Comparison of ENCODE assay signal across 13 mouse cellular contexts in genomic region chr11:113271857-113272256, GRCm38 (mm10).
DNase-seq lines count a peak whose midpoint lies in the region; ATAC-seq and TF ChIP-seq lines count a peak whose summit lies in the region.
"Had no signal": no experiment of that assay in that cellular context is flagged by ENCODE, and none has a peak within 500 bp of the region (broad histone marks: within the 10 kb centered on the region; RNA-seq: fewer than 3 reads in every experiment).

No protein-coding gene starts in this region.

- peak overlapping the region; percentile 16; the same call in 1 of the 2 replicates for H3K27ac ChIP-seq in hindbrain, embryonic 15.5 days (replicated peaks)
- H3K27ac ChIP-seq in hindbrain, embryonic 11.5 days (ENCODE audit: low read depth, low read length), result no peak overlapping the region
- 0 out of 2 replicates have a peak overlapping the region, but pooled peaks have one; percentile 17 for H3K27ac ChIP-seq in embryonic facial prominence, embryonic 12.5 days
- H3K27ac ChIP-seq in hindbrain, postnatal 0 days, result peak overlapping the region; percentile 43
- H3K27ac ChIP-seq in liver, embryonic 12.5 days, result no peak overlapping the region
- H3K27ac ChIP-seq: heart, embryonic 15.5 days had no signal

- peak; percentile 59; the same call in 1 of the 2 replicates for ATAC-seq in hindbrain, embryonic 15.5 days (ENCODE audit: low FRiP score, low read depth)
- ATAC-seq in hindbrain, embryonic 11.5 days (ENCODE audit: low FRiP score), result no peak
- ATAC-seq in embryonic facial prominence, embryonic 12.5 days (ENCODE audit: insufficient number of reproducible peaks, insufficient read depth, low FRiP score, low TSS enrichment), result no peak
- ATAC-seq in hindbrain, postnatal 0 days, result peak; percentile 86
- no peak for ATAC-seq in liver, embryonic 12.5 days
- ATAC-seq: inflammation-experienced regulatory T-cells, adult 6 months had no signal

- WGBS in hindbrain, embryonic 15.5 days, result 62% methylated on average over 6 of the region's 6 CpGs
- WGBS in hindbrain, embryonic 11.5 days, result 85% methylated on average over 6 of the region's 6 CpGs
- WGBS in embryonic facial prominence, embryonic 12.5 days, result 78% methylated on average over 6 of the region's 6 CpGs
- 49% methylated on average over 6 of the region's 6 CpGs for WGBS in hindbrain, postnatal 0 days
- 70% methylated on average over 6 of the region's 6 CpGs for WGBS in liver, embryonic 12.5 days (ENCODE audit: insufficient replicate concordance)

- H3K9me3 ChIP-seq in hindbrain, embryonic 15.5 days, result no peaks in the 10 kb centered on the region
- H3K9me3 ChIP-seq in hindbrain, embryonic 11.5 days (ENCODE audit: control insufficient read depth, low read length), result no peaks in the 10 kb centered on the region
- no peaks in the 10 kb centered on the region for H3K9me3 ChIP-seq in embryonic facial prominence, embryonic 12.5 days
- H3K9me3 ChIP-seq in hindbrain, postnatal 0 days (ENCODE audit: low read length), result no peaks in the 10 kb centered on the region
- no peaks in the 10 kb centered on the region for H3K9me3 ChIP-seq in liver, embryonic 12.5 days (replicated peaks)
- H3K9me3 ChIP-seq: heart, embryonic 15.5 days had no signal

- no peaks in the 10 kb centered on the region for H3K36me3 ChIP-seq in hindbrain, embryonic 15.5 days
- H3K36me3 ChIP-seq in hindbrain, embryonic 11.5 days (ENCODE audit: control insufficient read depth, insufficient read depth, low read length), result no peaks in the 10 kb centered on the region
- H3K36me3 ChIP-seq in embryonic facial prominence, embryonic 12.5 days, result no peaks in the 10 kb centered on the region
- no peaks in the 10 kb centered on the region for H3K36me3 ChIP-seq in hindbrain, postnatal 0 days (ENCODE audit: insufficient read depth, low read length)
- H3K36me3 ChIP-seq in liver, embryonic 12.5 days, result no peaks in the 10 kb centered on the region
- H3K36me3 ChIP-seq: heart, embryonic 15.5 days had no signal

- no peak overlapping the region for H3K9ac ChIP-seq in hindbrain, embryonic 15.5 days
- no peak overlapping the region for H3K9ac ChIP-seq in hindbrain, embryonic 11.5 days (ENCODE audit: low read depth, low read length)
- H3K9ac ChIP-seq in embryonic facial prominence, embryonic 12.5 days, result no peak overlapping the region
- no peak overlapping the region; the same call in 1 of the 2 replicates for H3K9ac ChIP-seq in hindbrain, postnatal 0 days (replicated peaks; ENCODE audit: low read length)
- H3K9ac ChIP-seq in liver, embryonic 12.5 days, result no peak overlapping the region
- H3K9ac ChIP-seq: heart, embryonic 15.5 days had no signal

- no peaks in the 10 kb centered on the region for H3K27me3 ChIP-seq in hindbrain, embryonic 15.5 days
- no peaks in the 10 kb centered on the region for H3K27me3 ChIP-seq in hindbrain, embryonic 11.5 days (ENCODE audit: control insufficient read depth, insufficient read depth, low read length)
- no peaks in the 10 kb centered on the region for H3K27me3 ChIP-seq in embryonic facial prominence, embryonic 12.5 days
- H3K27me3 ChIP-seq in hindbrain, postnatal 0 days (ENCODE audit: insufficient read depth, low read length), result no peaks in the 10 kb centered on the region
- H3K27me3 ChIP-seq in liver, embryonic 12.5 days (replicated peaks), result no peaks in the 10 kb centered on the region
- H3K27me3 ChIP-seq: heart, embryonic 15.5 days had no signal

- no peak for DNase-seq in hindbrain, embryonic 11.5 days (ENCODE audit: low spot score)
- peak; percentile 37 for DNase-seq in hindbrain, postnatal 0 days (ENCODE audit: low spot score)
- peak; percentile 26 for DNase-seq in lung, postnatal 25 days (ENCODE audit: low spot score)
- DNase-seq in adrenal gland, postnatal 14 days, result no peak
- DNase-seq in heart, adult 9 months (ENCODE audit: low spot score in 2 of 2), result no peak
- DNase-seq: B cell, adult 2 months; kidney, postnatal 10 days; liver had no signal

- peaks cover 25% of the 10 kb centered on the region for H3K4me1 ChIP-seq in hindbrain, embryonic 15.5 days (replicated peaks)
- no peaks in the 10 kb centered on the region for H3K4me1 ChIP-seq in hindbrain, embryonic 11.5 days (replicated peaks; ENCODE audit: control insufficient read depth, insufficient read depth, low read length)
- H3K4me1 ChIP-seq in embryonic facial prominence, embryonic 12.5 days, result peaks cover 16% of the 10 kb centered on the region
- H3K4me1 ChIP-seq in hindbrain, postnatal 0 days (ENCODE audit: insufficient read depth, low read length), result 0 out of 2 replicates have a peak, but pooled peaks cover 4% of the 10 kb centered on the region
- no peaks in the 10 kb centered on the region for H3K4me1 ChIP-seq in liver, embryonic 12.5 days
- H3K4me1 ChIP-seq: heart, embryonic 15.5 days had no signal

- TF ChIP-seq CTCF in hindbrain, postnatal 0 days (IDR thresholded peaks at IDR 0.05; ENCODE audit: low read depth), result no peak

- H3K4me2 ChIP-seq in hindbrain, embryonic 15.5 days, result no peak overlapping the region
- H3K4me2 ChIP-seq in hindbrain, embryonic 11.5 days (replicated peaks; ENCODE audit: low read depth, low read length), result no peak overlapping the region
- no peak overlapping the region for H3K4me2 ChIP-seq in embryonic facial prominence, embryonic 12.5 days (replicated peaks)
- H3K4me2 ChIP-seq in hindbrain, postnatal 0 days (ENCODE audit: low read depth, low read length), result no peak overlapping the region
- no peak overlapping the region for H3K4me2 ChIP-seq in liver, embryonic 12.5 days
- H3K4me2 ChIP-seq: heart, embryonic 15.5 days had no signal

- H3K4me3 ChIP-seq in hindbrain, embryonic 15.5 days, result no peak overlapping the region
- no peak overlapping the region for H3K4me3 ChIP-seq in hindbrain, embryonic 11.5 days (ENCODE audit: low read depth, low read length)
- no peak overlapping the region for H3K4me3 ChIP-seq in embryonic facial prominence, embryonic 12.5 days
- no peak overlapping the region for H3K4me3 ChIP-seq in hindbrain, postnatal 0 days (ENCODE audit: low read length)
- H3K4me3 ChIP-seq in liver, embryonic 12.5 days, result no peak overlapping the region
- H3K4me3 ChIP-seq: heart, embryonic 15.5 days had no signal

Comparison
In these comparisons a context has a peak if more than half of its experiments do, and no peak if none do; other contexts are left out.
1. ATAC-seq: peak in hindbrain, embryonic 15.5 days (single experiment) and hindbrain, postnatal 0 days (single experiment); none in hindbrain, embryonic 11.5 days (single experiment), embryonic facial prominence, embryonic 12.5 days (single experiment) and liver, embryonic 12.5 days (single experiment).
2. H3K27ac ChIP-seq: peak in hindbrain, embryonic 15.5 days (single experiment), embryonic facial prominence, embryonic 12.5 days (single experiment) and hindbrain, postnatal 0 days (single experiment); none in hindbrain, embryonic 11.5 days (single experiment) and liver, embryonic 12.5 days (single experiment).
3. DNase-seq: peak in hindbrain, postnatal 0 days (single experiment) and lung, postnatal 25 days (single experiment); none in hindbrain, embryonic 11.5 days (single experiment), adrenal gland, postnatal 14 days (single experiment) and heart, adult 9 months (0 of 2).